Mouse (Mus musculus): Measurements from ENCODE around the gene Col9a1. TPM values are rescaled to one million over a fixed set of nuclear protein-coding genes. Genes with fewer than 3 reads are reported as not detected.

The Col9a1 gene
- polyA plus RNA-seq (2012; ENCODE audit: insufficient read depth, low replicate concordance): not detected in 2 replicates

GRCm38 (mm10) chr1:24177224-24177851, at the start of gene Col9a1:
Gene Col9a1, plus strand, starts transcription at chr1:24177610.
- Histone ChIP-seq H3K27me3 (replicated peaks) (no peaks in the 10 kb centered on the region), H3K36me3 (replicated peaks; ENCODE audit: low read length) (no peaks in the 10 kb centered on the region), H3K4me1 (no peaks in the 10 kb centered on the region), H3K4me3 (replicated peaks) (no peak within 1 kb of the TSS), H3K9me3 (peaks cover 5% of the 10 kb centered on the region)
- no peak for TF ChIP-seq GATA1 (IDR thresholded peaks at IDR 0.05; ENCODE audit: borderline replicate concordance, low read length)
- TF ChIP-seq FLI1 (IDR thresholded peaks at IDR 0.05; ENCODE audit: low read length): no peak

DNA sequence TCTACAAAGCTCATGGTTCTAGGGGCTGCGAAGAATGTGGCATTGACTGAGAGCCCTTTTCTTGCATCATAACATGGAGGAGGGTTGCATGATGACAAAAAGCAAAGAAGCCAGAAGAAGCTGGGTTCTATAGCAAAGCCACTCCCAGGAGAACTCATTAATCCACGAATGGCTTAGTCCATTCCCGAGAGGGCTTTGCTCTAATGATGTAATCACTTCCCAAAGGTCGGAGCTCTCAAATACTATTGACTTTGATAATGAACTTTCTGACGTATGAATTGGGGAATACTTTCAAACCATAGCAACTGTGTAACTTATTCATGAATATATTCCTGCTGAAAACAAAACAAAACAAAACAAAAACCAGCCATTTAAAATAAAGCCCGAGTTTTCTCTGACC, 49.5 kb upstream of the Col9a1 start:
- H3K36me3 ChIP-seq (replicated peaks; ENCODE audit: low read length): no peaks in the 10 kb centered on the region
- no peaks in the 10 kb centered on the region for H3K4me1 ChIP-seq
- no peaks in the 10 kb centered on the region for H3K9me3 ChIP-seq
- H3K27me3 ChIP-seq (replicated peaks): no peaks in the 10 kb centered on the region
- TF ChIP-seq FLI1 (IDR thresholded peaks at IDR 0.05; ENCODE audit: low read length) (no peak), GATA1 (IDR thresholded peaks at IDR 0.05; ENCODE audit: borderline replicate concordance, low read length) (no peak)
- H3K4me3 ChIP-seq (replicated peaks): no peak overlapping the region

- peaks cover 5% of the 10 kb centered on the region for H3K27me3 ChIP-seq (replicated peaks)
- H3K36me3 ChIP-seq (replicated peaks; ENCODE audit: low read length): no peaks in the 10 kb centered on the region
- H3K4me3 ChIP-seq (replicated peaks): peak overlapping the region; percentile 73
- H3K9me3 ChIP-seq: no peaks in the 10 kb centered on the region
- TF ChIP-seq FLI1 (IDR thresholded peaks at IDR 0.05; ENCODE audit: low read length): no peak
- H3K4me1 ChIP-seq: peaks cover 4% of the 10 kb centered on the region; the same call in 1 of the 2 replicates
Observed at GRCm38 (mm10) chr1:24133853-24134252, 43.6 kb upstream of the Col9a1 start.

DNA sequence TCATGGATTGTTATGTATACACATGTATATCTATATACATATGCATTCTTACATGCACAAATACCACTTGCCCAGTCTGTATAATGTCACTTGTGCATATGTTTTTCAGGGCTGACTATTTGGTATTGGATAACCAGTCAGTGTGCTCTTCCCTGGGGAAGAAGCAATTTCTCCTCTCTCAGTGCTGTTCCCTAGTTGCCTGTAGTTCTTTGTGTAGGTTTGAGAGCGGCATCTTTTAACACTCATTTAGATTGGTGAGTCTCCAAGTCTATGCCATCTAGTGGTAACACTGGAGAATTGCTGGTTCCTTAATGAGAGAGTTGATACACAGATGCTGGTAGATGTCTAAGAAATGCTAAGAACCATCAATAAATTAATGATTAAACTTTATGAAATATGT, 42.6 kb upstream of the Col9a1 start:
- Histone ChIP-seq H3K36me3 (replicated peaks; ENCODE audit: low read length) (no peaks in the 10 kb centered on the region), H3K9me3 (no peaks in the 10 kb centered on the region), H3K4me1 (peaks cover 4% of the 10 kb centered on the region; the same call in 1 of the 2 replicates), H3K27me3 (replicated peaks) (peaks cover 5% of the 10 kb centered on the region), H3K4me3 (replicated peaks) (no peak overlapping the region)
- TF ChIP-seq FLI1 (IDR thresholded peaks at IDR 0.05; ENCODE audit: low read length) (no peak), GATA1 (IDR thresholded peaks at IDR 0.05; ENCODE audit: borderline replicate concordance, low read length) (no peak)

GRCm38 (mm10) chr1:24137133-24137532, 40.3 kb upstream of the Col9a1 start:
- Histone ChIP-seq H3K36me3 (replicated peaks; ENCODE audit: low read length) (no peaks in the 10 kb centered on the region), H3K4me1 (peaks cover 4% of the 10 kb centered on the region; the same call in 1 of the 2 replicates), H3K9me3 (no peaks in the 10 kb centered on the region), H3K27me3 (replicated peaks) (peaks cover 5% of the 10 kb centered on the region), H3K4me3 (replicated peaks) (no peak overlapping the region)
- TF ChIP-seq GATA1 (IDR thresholded peaks at IDR 0.05; ENCODE audit: borderline replicate concordance, low read length) (no peak), FLI1 (IDR thresholded peaks at IDR 0.05; ENCODE audit: low read length) (no peak)

DNA sequence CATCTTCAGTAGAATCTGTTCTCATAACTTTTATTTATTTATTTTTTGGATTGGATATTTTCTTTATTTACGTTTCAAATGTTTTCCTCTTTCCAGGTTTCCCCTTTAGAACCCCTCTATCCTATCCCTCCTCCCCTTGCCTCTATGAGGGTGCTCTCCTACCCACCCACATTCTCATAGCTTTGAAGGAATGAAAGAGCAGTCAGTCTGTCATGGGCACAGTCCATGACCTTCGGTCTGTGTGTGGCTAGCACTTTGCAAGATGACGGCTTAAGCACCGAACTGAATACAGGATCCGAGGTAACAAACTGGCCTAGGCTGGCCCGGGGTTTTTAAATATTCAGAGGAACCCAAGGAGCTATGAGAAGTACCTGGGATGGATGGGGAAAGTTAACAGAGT, 36.9 kb upstream of the Col9a1 start:
- Histone ChIP-seq H3K9me3 (no peaks in the 10 kb centered on the region), H3K4me1 (no peaks in the 10 kb centered on the region), H3K27me3 (replicated peaks) (no peaks in the 10 kb centered on the region), H3K4me3 (replicated peaks) (no peak overlapping the region), H3K36me3 (replicated peaks; ENCODE audit: low read length) (no peaks in the 10 kb centered on the region)
- no peak for TF ChIP-seq GATA1 (IDR thresholded peaks at IDR 0.05; ENCODE audit: borderline replicate concordance, low read length)
- no peak for TF ChIP-seq FLI1 (IDR thresholded peaks at IDR 0.05; ENCODE audit: low read length)

DNA sequence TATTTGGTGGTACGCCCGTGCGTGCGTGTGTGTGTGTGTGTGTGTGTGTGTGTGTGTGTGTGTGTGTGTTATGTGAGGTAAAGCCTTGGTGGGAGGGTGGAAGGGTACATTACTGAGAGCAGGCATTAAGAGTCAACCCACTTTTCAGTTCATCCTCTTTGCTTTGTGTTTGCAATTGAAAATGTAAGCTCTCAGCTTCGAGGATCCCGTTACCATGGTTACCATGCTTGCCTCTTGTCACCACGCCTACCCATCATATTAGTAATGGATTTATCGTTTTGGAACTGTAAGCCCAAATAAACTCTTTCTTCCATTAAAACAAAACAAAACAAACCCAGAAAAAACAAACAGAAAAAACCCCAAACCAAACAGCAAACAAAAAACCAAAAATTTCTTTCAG, 33.9 kb upstream of the Col9a1 start:
- no peaks in the 10 kb centered on the region for H3K36me3 ChIP-seq (replicated peaks; ENCODE audit: low read length)
- no peaks in the 10 kb centered on the region for H3K9me3 ChIP-seq
- TF ChIP-seq GATA1 (IDR thresholded peaks at IDR 0.05; ENCODE audit: borderline replicate concordance, low read length) (no peak), FLI1 (IDR thresholded peaks at IDR 0.05; ENCODE audit: low read length) (no peak)
- no peak overlapping the region for H3K4me3 ChIP-seq (replicated peaks)
- H3K27me3 ChIP-seq (replicated peaks): no peaks in the 10 kb centered on the region
- no peaks in the 10 kb centered on the region for H3K4me1 ChIP-seq

- Histone ChIP-seq H3K27me3 (replicated peaks) (no peaks in the 10 kb centered on the region), H3K9me3 (peaks cover 6% of the 10 kb centered on the region), H3K4me3 (replicated peaks) (no peak overlapping the region), H3K4me1 (no peaks in the 10 kb centered on the region), H3K36me3 (replicated peaks; ENCODE audit: low read length) (no peaks in the 10 kb centered on the region)
- no peak for TF ChIP-seq GATA1 (IDR thresholded peaks at IDR 0.05; ENCODE audit: borderline replicate concordance, low read length)
- TF ChIP-seq FLI1 (IDR thresholded peaks at IDR 0.05; ENCODE audit: low read length): no peak
Observed at GRCm38 (mm10) chr1:24157751-24158150, 19.7 kb upstream of the Col9a1 start.

DNA sequence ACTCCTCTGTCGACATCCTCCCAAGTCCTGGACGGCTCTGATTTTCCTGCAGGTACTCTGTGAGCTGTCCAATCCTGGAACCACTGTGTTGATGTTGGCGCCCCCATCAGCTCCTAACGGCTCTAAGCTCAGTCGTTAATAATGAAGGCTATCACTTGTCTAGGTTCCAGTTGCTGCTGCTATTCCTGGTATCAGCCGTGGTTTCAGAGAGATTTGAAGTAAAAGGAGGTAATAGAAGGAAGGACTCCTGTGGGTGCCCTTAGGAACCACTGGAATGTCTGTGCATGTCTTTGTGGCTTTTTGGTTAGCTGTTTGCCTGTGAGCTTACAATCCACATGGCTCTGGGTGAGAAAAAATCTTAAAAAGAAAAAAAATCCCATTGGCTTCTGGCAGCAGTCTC, 8.0 kb upstream of the Col9a1 start:
- no peak for TF ChIP-seq FLI1 (IDR thresholded peaks at IDR 0.05; ENCODE audit: low read length)
- no peak for TF ChIP-seq GATA1 (IDR thresholded peaks at IDR 0.05; ENCODE audit: borderline replicate concordance, low read length)
- H3K4me1 ChIP-seq: no peaks in the 10 kb centered on the region
- no peaks in the 10 kb centered on the region for H3K27me3 ChIP-seq (replicated peaks)
- H3K36me3 ChIP-seq (replicated peaks; ENCODE audit: low read length): no peaks in the 10 kb centered on the region
- no peak overlapping the region for H3K4me3 ChIP-seq (replicated peaks)
- H3K9me3 ChIP-seq: no peaks in the 10 kb centered on the region

DNA sequence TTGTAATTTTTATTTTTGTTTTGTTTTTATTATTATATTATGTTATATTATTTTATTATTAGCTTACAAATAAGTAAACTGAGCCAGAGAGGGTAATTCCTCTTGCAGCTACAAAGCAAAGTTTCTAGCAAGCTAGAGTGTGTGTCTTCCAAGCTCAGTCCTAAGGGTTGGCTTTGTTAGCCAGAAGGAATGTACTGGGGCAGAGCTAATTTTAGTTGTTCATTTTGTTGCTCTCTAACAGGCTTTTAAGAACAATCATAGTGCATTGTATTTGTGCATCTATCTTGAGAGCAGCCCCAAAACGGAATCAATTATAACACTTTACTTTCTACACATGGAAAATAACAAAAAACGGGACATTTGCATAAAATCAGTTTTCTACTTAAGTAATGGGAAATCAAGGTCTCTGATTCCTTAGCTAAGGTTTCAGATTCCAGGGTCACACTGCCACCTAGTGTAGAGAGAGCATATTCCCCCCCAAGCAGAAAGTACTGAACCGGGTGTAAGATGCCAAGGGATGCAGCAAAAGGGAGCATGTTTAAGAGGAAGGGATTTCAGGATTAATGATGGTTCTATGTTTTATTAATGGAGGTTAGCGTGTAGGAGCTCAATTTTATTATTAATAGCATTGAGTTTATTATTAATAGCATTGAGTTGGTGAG, 6.1 kb upstream of the Col9a1 start:
- Histone ChIP-seq H3K27me3 (replicated peaks) (no peaks in the 10 kb centered on the region), H3K9me3 (no peaks in the 10 kb centered on the region; the same call in 1 of the 2 replicates), H3K36me3 (replicated peaks; ENCODE audit: low read length) (no peaks in the 10 kb centered on the region), H3K4me1 (no peaks in the 10 kb centered on the region), H3K4me3 (replicated peaks) (no peak overlapping the region)
- TF ChIP-seq GATA1 (IDR thresholded peaks at IDR 0.05; ENCODE audit: borderline replicate concordance, low read length) (no peak), FLI1 (IDR thresholded peaks at IDR 0.05; ENCODE audit: low read length) (no peak)
